Mouse (Mus musculus) G1E (cell line): ENCODE results near the gene Nid1.

ENCODE experiments used
- CTCF ChIP-seq: IDR thresholded peaks from 2 replicates; pipeline ENCODE4 v1.5.1; 2012; ENCODE audit warnings: low read depth, low read length, inconsistent platforms, mixed read lengths
- GATA2 ChIP-seq: IDR thresholded peaks from 2 replicates; pipeline ENCODE4 v1.6.1; 2012; ENCODE audit warnings: low read depth, low read length, inconsistent platforms, borderline replicate concordance
- POLR2AphosphoS5 ChIP-seq: IDR thresholded peaks from 2 replicates; pipeline ENCODE4 v1.6.1; 2012; ENCODE audit warnings: low read depth, low read length, inconsistent platforms; ENCODE audit not compliant: insufficient replicate concordance
- TAL1 ChIP-seq: conservative IDR thresholded peaks from 2 replicates; pipeline ENCODE4 v1.6.1; 2012; ENCODE audit warnings: low read depth, low read length, inconsistent platforms, mixed read lengths

DNA sequence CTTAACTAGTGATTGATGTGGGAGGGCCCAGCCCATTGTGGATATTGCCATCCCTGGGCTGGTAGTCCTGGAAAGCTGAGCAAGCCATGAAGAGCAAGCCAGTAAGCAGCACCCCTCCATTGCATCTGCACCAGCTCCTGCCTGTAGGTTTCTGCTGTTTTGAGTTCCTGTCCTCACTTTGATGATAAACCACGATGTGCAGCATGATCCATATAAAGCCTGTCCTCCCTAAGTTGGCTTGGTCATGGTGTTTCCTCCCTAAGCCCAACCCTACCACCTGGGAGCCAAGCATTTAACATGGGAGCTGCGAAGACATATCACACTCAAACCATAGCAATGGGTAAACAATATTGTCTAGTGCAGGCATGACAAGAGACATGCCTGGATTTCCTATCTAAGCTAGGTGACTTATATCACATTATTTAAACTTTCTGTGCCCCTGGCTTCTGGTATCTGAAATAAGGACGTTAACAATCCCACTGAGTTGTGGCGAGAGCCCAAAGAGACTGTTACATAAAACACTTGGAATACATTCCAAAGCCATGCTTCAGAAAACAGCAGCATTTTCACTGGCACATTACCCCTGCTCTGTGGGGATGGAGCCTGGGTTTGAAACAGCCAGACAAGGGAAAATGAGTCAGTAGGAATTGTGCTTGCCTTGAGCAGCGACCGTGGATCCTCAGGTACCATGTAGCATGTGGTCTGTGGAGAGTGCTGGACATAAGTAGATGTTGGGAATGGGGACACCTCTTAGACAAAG is 111.3 kb downstream of the Nid1 start:
- no peak for TF ChIP-seq CTCF
- no peak for TF ChIP-seq POLR2AphosphoS5
- no peak for TF ChIP-seq GATA2
- TF ChIP-seq TAL1 = no peak
